Mouse (Mus musculus) heart, adult 2 months (tissue): ENCODE measurements around the gene Ppp2r5c. TPM values are rescaled to one million over a fixed set of nuclear protein-coding genes. Genes with fewer than 3 reads are reported as not detected.

Experiments used
- DNase-seq, 2 experiments: peaks; one replicate each; pipeline ENCODE4 v3.0.0; 2021
- H3K27ac ChIP-seq: fragments of 200-600 bp; 2 replicates; pipeline ENCODE4 v1.8.1; 2022
- H3K27me3 ChIP-seq: fragments of 200-500 bp; 2 replicates; pipeline ENCODE4 v1.6.1; 2012; ENCODE audit warnings: mild to moderate bottlenecking, low read length, inconsistent platforms, mixed read lengths; ENCODE audit not compliant: control insufficient read depth, insufficient read depth
- H3K36me3 ChIP-seq: fragments of 200-500 bp; 2 replicates; pipeline ENCODE4 v1.6.1; 2012; ENCODE audit warnings: low read length, inconsistent platforms; ENCODE audit not compliant: control insufficient read depth, insufficient read depth
- H3K4me1 ChIP-seq: fragments of 200-500 bp; 2 replicates; pipeline ENCODE4 v1.6.1; 2011; ENCODE audit warnings: low read length; ENCODE audit not compliant: control insufficient read depth, insufficient read depth
- H3K4me3 ChIP-seq: fragments of 200-600 bp; 2 replicates; pipeline ENCODE4 v1.8.1; 2022
- H3K79me2 ChIP-seq: fragments of 200-500 bp; replicated peaks from 2 replicates; pipeline ENCODE4 v1.6.1; 2012; ENCODE audit warnings: mild to moderate bottlenecking, inconsistent platforms, low read length, moderate library complexity, mixed read lengths; ENCODE audit not compliant: control insufficient read depth, insufficient read depth
- H3K9ac ChIP-seq: fragments of 200-500 bp; 2 replicates; pipeline ENCODE4 v1.6.1; 2012; ENCODE audit warnings: low read depth, mild to moderate bottlenecking, control low read depth, inconsistent platforms, low read length, mixed read lengths
- CTCF ChIP-seq: fragments of 200-600 bp; IDR thresholded peaks from 2 replicates; pipeline ENCODE4 v1.8.1; 2022; ENCODE audit warnings: antibody characterized with exemption, mild to moderate bottlenecking, moderate library complexity
- EP300 ChIP-seq: fragments of 200-500 bp; IDR thresholded peaks from 2 replicates; pipeline ENCODE4 v1.6.1; 2011; ENCODE audit warnings: low read depth, low read length, control low read depth; ENCODE audit not compliant: insufficient read depth
- POLR2A ChIP-seq: fragments of 200-500 bp; IDR thresholded peaks from 2 replicates; pipeline ENCODE4 v1.6.1; 2011; ENCODE audit warnings: mild to moderate bottlenecking, low read depth, low read length, control low read depth; ENCODE audit not compliant: insufficient read depth
- WGBS: fragments of 180-500 bp; shearing (Covaris S2); methylation state at CpG from one replicate; pipeline ENCODE4 v1.1.7; 2018; 5-methylcytosine and 5-hydroxymethylcytosine counted together
- intact Hi-C: fragments of 180-260 bp; cut with DNase I; formaldehyde crosslinking; loops from one replicate; pipeline ENCODE4 v1.15.1; 2025
- polyA plus RNA-seq: library from polyadenylated mRNA; depleted of rRNA; stranded (reverse); fragments of >200 nt; gene quantifications from 2 replicates; pipeline ENCODE4 v1.2.3, GENCODE M21; 2012
- total RNA-seq, 2 experiments: library from RNA; stranded (reverse); gene quantifications; 2 replicates each; pipeline ENCODE4 v1.2.3; 2021

Ppp2r5c gene
- total and polyA plus RNA-seq, 3 experiments = 41.7 to 93.7 (median 90.9) TPM

DNA sequence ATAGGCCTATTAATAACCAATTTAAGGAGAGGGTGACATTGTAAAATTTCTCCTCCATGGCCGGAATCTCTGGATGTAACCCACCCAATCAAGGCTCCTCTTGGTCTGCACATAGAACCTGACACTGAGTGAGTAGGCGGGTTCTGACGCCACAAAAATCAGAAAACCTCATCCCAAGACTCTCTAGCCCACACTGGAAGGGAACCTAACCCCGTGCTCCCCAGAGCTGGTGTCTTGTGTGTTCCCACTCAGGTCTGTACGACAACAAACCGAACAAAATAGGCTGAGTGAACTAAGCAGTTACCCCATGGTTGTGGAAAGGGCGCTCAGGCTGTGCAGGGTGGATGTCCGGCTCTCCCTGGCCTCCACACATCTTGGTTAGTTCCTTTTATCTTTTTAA lies 48.3 kb downstream of the Ppp2r5c start:
- intact Hi-C loops = no loop called here
- TF ChIP-seq CTCF (no peak), POLR2A (no peak), EP300 (no peak)
- H3K9ac ChIP-seq = no peak overlapping the region
- no peak overlapping the region for H3K4me3 ChIP-seq
- no peak for DNase-seq
- no peaks in the 10 kb centered on the region for H3K27me3 ChIP-seq
- peaks cover 16% of the 10 kb centered on the region for H3K79me2 ChIP-seq
- WGBS = 94% methylated on average over 8 of the region's 8 CpGs
- H3K36me3 ChIP-seq = peaks cover 2% of the 10 kb centered on the region; the same call in 1 of the 2 replicates
- H3K27ac ChIP-seq = no peak overlapping the region
- peaks cover 29% of the 10 kb centered on the region for H3K4me1 ChIP-seq

DNA sequence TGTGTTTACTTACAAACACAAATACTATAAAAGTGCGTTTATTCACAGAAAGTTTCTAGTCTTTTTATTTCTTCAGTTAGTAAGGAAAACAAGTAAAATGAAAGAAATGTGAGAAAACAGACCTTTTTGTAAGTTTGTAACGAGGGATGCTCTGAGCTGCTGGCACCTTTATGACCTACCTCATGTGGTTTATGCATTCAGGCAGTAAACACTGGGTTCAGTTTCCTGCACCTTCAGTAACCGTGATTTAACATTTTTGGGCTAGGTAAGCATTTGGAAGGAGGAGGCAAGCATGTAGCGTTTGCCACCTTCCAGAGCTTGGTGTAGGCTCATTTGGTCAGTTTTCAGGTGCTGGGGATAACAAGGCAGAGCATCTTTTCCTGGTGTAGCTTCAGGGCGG lies 49.1 kb downstream of the Ppp2r5c start:
- H3K27me3 ChIP-seq = no peaks in the 10 kb centered on the region
- no peak overlapping the region for H3K9ac ChIP-seq
- H3K36me3 ChIP-seq = peaks cover 2% of the 10 kb centered on the region
- H3K4me3 ChIP-seq = no peak overlapping the region
- 67% methylated on average over 5 of the region's 5 CpGs for WGBS
- intact Hi-C loops = no loop called here
- TF ChIP-seq CTCF = no peak
- no peak for TF ChIP-seq EP300
- no peak for TF ChIP-seq POLR2A
- no peak overlapping the region; the same call in 1 of the 2 replicates for H3K27ac ChIP-seq
- H3K79me2 ChIP-seq = peaks cover 13% of the 10 kb centered on the region
- H3K4me1 ChIP-seq = peaks cover 31% of the 10 kb centered on the region
- DNase-seq = no peak

GRCm38 (mm10) chr12:110497013-110497412 lies 50.1 kb downstream of the Ppp2r5c start:
- no peak for DNase-seq
- Histone ChIP-seq H3K27ac (peak overlapping the region; percentile 90), H3K36me3 (peaks cover 2% of the 10 kb centered on the region), H3K4me1 (peaks cover 34% of the 10 kb centered on the region), H3K79me2 (peaks cover 12% of the 10 kb centered on the region), H3K27me3 (no peaks in the 10 kb centered on the region), H3K4me3 (no peak overlapping the region), H3K9ac (0 out of 2 replicates have a peak overlapping the region, but pooled peaks have one; percentile 14)
- no peak for TF ChIP-seq EP300
- no peak for TF ChIP-seq POLR2A
- no peak for TF ChIP-seq CTCF
- intact Hi-C loops = no loop called here
- 33% methylated on average over 3 of the region's 3 CpGs for WGBS

GRCm38 (mm10) chr12:110497485-110497884 lies 50.6 kb downstream of the Ppp2r5c start:
- WGBS = 59% methylated on average over 8 of the region's 8 CpGs
- intact Hi-C loops = no loop called here

DNA sequence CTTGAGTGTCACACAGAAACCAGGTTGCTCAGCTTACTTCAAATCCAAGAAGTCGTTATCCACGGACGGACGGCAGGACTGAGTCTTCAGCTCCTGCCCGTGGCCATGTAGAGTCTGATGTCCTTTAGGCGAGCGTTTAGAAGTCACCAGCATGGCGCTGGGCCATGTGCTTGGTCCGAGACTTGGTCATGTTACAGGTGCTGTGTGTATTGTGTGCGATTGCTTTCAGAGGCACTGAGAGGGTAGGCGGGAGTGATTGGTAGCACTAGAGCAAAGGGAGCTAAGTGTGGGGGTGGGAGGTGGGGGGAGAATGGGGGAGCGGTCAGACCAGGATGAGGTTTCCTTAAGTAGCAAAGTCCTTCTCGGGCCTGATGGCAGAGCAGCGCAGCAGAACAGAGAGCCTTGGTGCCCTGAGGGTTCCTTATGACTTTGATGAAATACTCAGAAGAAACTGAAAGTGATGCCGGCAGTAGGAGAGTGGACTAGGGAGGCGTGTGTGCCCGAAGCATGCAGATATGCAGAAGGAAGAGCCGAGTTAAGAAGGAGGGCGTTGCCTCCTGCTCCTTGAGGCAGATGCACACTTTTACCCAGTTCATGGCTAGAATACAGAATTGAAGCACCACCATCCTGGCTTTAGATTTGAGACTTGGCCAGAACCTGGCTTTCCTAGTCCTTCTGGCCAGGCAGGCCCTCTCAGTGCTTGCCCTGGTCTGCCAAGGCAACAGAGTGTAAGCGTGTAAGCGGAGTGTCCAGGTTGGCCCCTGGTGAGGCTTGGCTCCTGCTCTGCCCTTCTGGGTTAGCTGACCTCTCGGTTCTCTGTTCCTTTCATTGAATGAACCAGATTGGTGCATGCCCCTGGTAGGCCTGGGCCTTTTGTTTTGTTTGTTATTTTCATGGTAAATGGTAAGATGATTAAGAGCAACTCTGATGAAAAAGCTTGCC lies 51.6 kb downstream of the Ppp2r5c start:
- peak in 1 of 2 experiments; percentile 31 for DNase-seq
- no peaks in the 10 kb centered on the region for H3K27me3 ChIP-seq
- H3K79me2 ChIP-seq = peaks cover 14% of the 10 kb centered on the region
- 44% methylated on average over 22 of the region's 22 CpGs for WGBS
- peaks cover 2% of the 10 kb centered on the region for H3K36me3 ChIP-seq
- intact Hi-C loops = loop anchor here (1.0 kb wide), 1 partner anchor 11 kb away; no protein-coding TSS in a partner anchor
- peaks cover 42% of the 10 kb centered on the region for H3K4me1 ChIP-seq
- TF ChIP-seq POLR2A = no peak
- TF ChIP-seq CTCF = no peak
- TF ChIP-seq EP300 = no peak
- peak overlapping the region; percentile 90 for H3K27ac ChIP-seq
- H3K9ac ChIP-seq = peak overlapping the region; percentile 7
- peak overlapping the region; percentile 4; the same call in 1 of the 2 replicates for H3K4me3 ChIP-seq

More at GRCm38 (mm10) chr12:110497485-110497884, 50.6 kb downstream of the Ppp2r5c start:
- Histone ChIP-seq H3K4me3 (no peak overlapping the region), H3K79me2 (peaks cover 13% of the 10 kb centered on the region), H3K36me3 (peaks cover 2% of the 10 kb centered on the region), H3K4me1 (peaks cover 36% of the 10 kb centered on the region), H3K27ac (peak overlapping the region; percentile 90), H3K27me3 (no peaks in the 10 kb centered on the region), H3K9ac (0 out of 2 replicates have a peak overlapping the region, but pooled peaks have one; percentile 14)
- no peak for TF ChIP-seq CTCF
- no peak for TF ChIP-seq EP300
- TF ChIP-seq POLR2A = no peak
- DNase-seq = no peak
